Mouse (Mus musculus) hindbrain, embryonic 14.5 days (tissue): ENCODE data around the gene Olfr152. TPM values are rescaled to one million over a fixed set of nuclear protein-coding genes. Genes with fewer than 3 reads are reported as not detected.

Source experiments
- polyA plus RNA-seq: library from polyadenylated mRNA; unstranded; fragments of >200 nt; fragmentation: Nextera tagmentation; extraction: Ambion mirVana; gene quantifications from 2 replicates; pipeline ENCODE4 v1.2.1, GENCODE M21; 2014

The Olfr152 gene
- polyA plus RNA-seq, 1 experiment from 2014 or later: not detected

Other genes starting within 250 kb of the Olfr152 start
- not detected in 2 replicates for gene Olfr153, start 247.7 kb upstream of the Olfr152 start, polyA plus RNA-seq
- not detected in 2 replicates for gene Olfr1128, start 233.9 kb upstream of the Olfr152 start, polyA plus RNA-seq
- not detected in 2 replicates for gene Olfr1129, start 205.6 kb upstream of the Olfr152 start, polyA plus RNA-seq
- gene Olfr1130, start 173.3 kb upstream of the Olfr152 start, polyA plus RNA-seq: not detected in 2 replicates
- gene Olfr1131, start 152.4 kb upstream of the Olfr152 start, polyA plus RNA-seq: not detected in 2 replicates
- gene Olfr1132, start 141.9 kb upstream of the Olfr152 start, polyA plus RNA-seq: not detected in 2 replicates
- not detected in 2 replicates for gene Olfr1133, start 132.1 kb upstream of the Olfr152 start, polyA plus RNA-seq
- not detected in 2 replicates for gene Olfr1134, start 121.0 kb upstream of the Olfr152 start, polyA plus RNA-seq
- not detected in 2 replicates for gene Olfr1135, start 105.8 kb upstream of the Olfr152 start, polyA plus RNA-seq
- gene Olfr1136, start 85.5 kb upstream of the Olfr152 start, polyA plus RNA-seq: not detected in 2 replicates
- gene Olfr1137, start 66.3 kb upstream of the Olfr152 start, polyA plus RNA-seq: not detected in 2 replicates
- not detected in 2 replicates for gene Olfr1138, start 39.5 kb upstream of the Olfr152 start, polyA plus RNA-seq
- not detected in 2 replicates for gene Olfr1140, start 35.7 kb upstream of the Olfr152 start, polyA plus RNA-seq
- gene Olfr1141, start 25.5 kb upstream of the Olfr152 start, polyA plus RNA-seq: not detected in 2 replicates
- not detected in 2 replicates for gene Olfr1143, start 21.1 kb downstream of the Olfr152 start, polyA plus RNA-seq
- gene Olfr1145, start 30.3 kb downstream of the Olfr152 start, polyA plus RNA-seq: not detected in 2 replicates
- not detected in 2 replicates for gene Olfr1148, start 51.0 kb downstream of the Olfr152 start, polyA plus RNA-seq
- gene Olfr1150-ps1, start 64.5 kb downstream of the Olfr152 start, polyA plus RNA-seq: not detected in 2 replicates
- not detected in 2 replicates for gene Olfr1151, start 76.4 kb downstream of the Olfr152 start, polyA plus RNA-seq
- not detected in 2 replicates for gene Olfr1152, start 87.0 kb downstream of the Olfr152 start, polyA plus RNA-seq
- gene Olfr1153, start 115.5 kb downstream of the Olfr152 start, polyA plus RNA-seq: not detected in 2 replicates
- not detected in 2 replicates for gene Olfr1154, start 125.7 kb downstream of the Olfr152 start, polyA plus RNA-seq
- not detected in 2 replicates for gene Olfr1155, start 165.7 kb downstream of the Olfr152 start, polyA plus RNA-seq
- not detected in 2 replicates for gene Olfr1156, start 173.6 kb downstream of the Olfr152 start, polyA plus RNA-seq
- gene Olfr1157, start 188.8 kb downstream of the Olfr152 start, polyA plus RNA-seq: not detected in 2 replicates
- not detected in 2 replicates for gene Olfr74, start 195.2 kb downstream of the Olfr152 start, polyA plus RNA-seq
- gene Olfr1158, start 210.6 kb downstream of the Olfr152 start, polyA plus RNA-seq: not detected in 2 replicates
- gene Olfr1160, start 228.8 kb downstream of the Olfr152 start, polyA plus RNA-seq: not detected in 2 replicates
- not detected in 2 replicates for gene Olfr1161, start 243.3 kb downstream of the Olfr152 start, polyA plus RNA-seq